Mouse (Mus musculus) heart, postnatal 0 days (tissue): ENCODE data around the gene Rasgrp2. TPM values are rescaled to one million over a fixed set of nuclear protein-coding genes. Genes with fewer than 3 reads are reported as not detected.
A peak's percentile ranks its signal among the peaks of the same experiment; 100 is the strongest.

Experiments
- ATAC-seq: fragments of 200-750 bp; cut with Nextera tagmentation; 2 replicates; pipeline ENCODE4 v1.8.0; 2017; ENCODE audit warnings: low read depth, moderate number of reproducible peaks, moderate library complexity; ENCODE audit not compliant: insufficient read depth
- DNase-seq: peaks from one replicate; pipeline ENCODE4 v3.0.0-alpha.2; 2016; ENCODE audit warnings: low spot score
- H3K27ac ChIP-seq: fragments of 300-500 bp; sonication (generic); 2 replicates; pipeline ENCODE4 v1.5.1; 2014; ENCODE audit warnings: low read depth, mild to moderate bottlenecking
- H3K27me3 ChIP-seq: fragments of 300-500 bp; sonication (generic); 2 replicates; pipeline ENCODE4 v1.6.1; 2014; ENCODE audit warnings: low read length, mixed read lengths; ENCODE audit not compliant: control insufficient read depth, insufficient read depth
- H3K36me3 ChIP-seq: fragments of 300-500 bp; sonication (generic); replicated peaks from 2 replicates; pipeline ENCODE4 v1.6.1; 2014; ENCODE audit warnings: low read length, mixed read lengths; ENCODE audit not compliant: control insufficient read depth, insufficient read depth
- H3K4me1 ChIP-seq: fragments of 300-500 bp; sonication (generic); 2 replicates; pipeline ENCODE4 v1.6.1; 2014; ENCODE audit warnings: antibody characterized with exemption; ENCODE audit not compliant: control insufficient read depth, insufficient read depth
- H3K4me2 ChIP-seq: fragments of 300-500 bp; sonication (generic); 2 replicates; pipeline ENCODE4 v1.6.1; 2014; ENCODE audit warnings: low read depth, mild to moderate bottlenecking, low read length, moderate library complexity
- H3K4me3 ChIP-seq: fragments of 300-500 bp; sonication (generic); 2 replicates; pipeline ENCODE4 v1.5.1; 2014; ENCODE audit warnings: low read depth, low read length
- H3K9ac ChIP-seq: fragments of 300-500 bp; sonication (generic); replicated peaks from 2 replicates; pipeline ENCODE4 v1.6.1; 2014; ENCODE audit warnings: low read depth, low read length, mixed read lengths
- H3K9me3 ChIP-seq: fragments of 300-500 bp; sonication (generic); replicated peaks from 2 replicates; pipeline ENCODE4 v1.6.1; 2016; ENCODE audit warnings: low read length; ENCODE audit not compliant: control insufficient read depth
- CTCF ChIP-seq: IDR thresholded peaks from 2 replicates; pipeline ENCODE4 v1.5.1; 2016; ENCODE audit warnings: antibody characterized with exemption, control low read depth, low read depth
- EP300 ChIP-seq: IDR thresholded peaks from 2 replicates; pipeline ENCODE4 v1.6.1; 2016; ENCODE audit warnings: antibody characterized with exemption, low read depth
- WGBS: fragments of 180-500 bp; shearing (Covaris S2); extraction: QIAGEN DNeasy Blood & Tissue Kit; methylation state at CpG from one replicate; pipeline ENCODE4 v1.1.7; 2014; 5-methylcytosine and 5-hydroxymethylcytosine counted together
- polyA plus RNA-seq: library from polyadenylated mRNA; unstranded; fragments of >200 nt; fragmentation: Nextera tagmentation; extraction: Ambion mirVana; gene quantifications from 2 replicates; pipeline ENCODE4 v1.2.1, GENCODE M21; 2015
- total RNA-seq: library from RNA; depleted of rRNA; stranded (reverse); fragments of >200 nt; gene quantifications from 2 replicates; pipeline ENCODE4 v1.2.3, GENCODE M21; 2014; ENCODE audit warnings: low replicate concordance

Rasgrp2 gene
- total and polyA plus RNA-seq, 2 experiments from 2014 or later = 55.5 to 55.6 TPM

DNA sequence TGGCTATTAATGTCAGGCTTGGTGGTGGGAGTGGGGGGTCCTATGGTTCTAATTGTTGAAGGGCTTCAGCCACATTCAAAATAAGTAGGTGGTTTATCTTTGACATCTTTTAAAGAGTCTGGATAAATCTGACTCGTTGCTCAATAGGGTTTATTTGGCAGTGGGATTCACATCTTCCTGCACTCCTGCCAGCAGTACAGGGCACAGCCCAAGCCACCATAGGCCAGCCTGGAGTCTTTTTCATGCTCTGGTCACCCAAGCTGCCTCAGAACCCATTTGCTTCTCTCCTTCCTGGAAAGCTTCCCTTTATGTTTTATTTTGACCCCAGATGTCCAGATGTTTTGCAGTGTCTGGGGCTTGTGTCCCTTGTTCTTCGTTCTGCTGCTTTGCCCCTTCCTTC is 22.5 kb upstream of the Rasgrp2 start:
- DNase-seq (no peak), ATAC-seq (no peak)
- Histone ChIP-seq H3K9ac (no peak overlapping the region), H3K9me3 (no peaks in the 10 kb centered on the region), H3K27me3 (no peaks in the 10 kb centered on the region), H3K4me2 (no peak overlapping the region), H3K4me1 (peaks cover 17% of the 10 kb centered on the region; the same call in 1 of the 2 replicates), H3K4me3 (no peak overlapping the region), H3K36me3 (peaks cover 63% of the 10 kb centered on the region), H3K27ac (peak overlapping the region; percentile 61; the same call in 1 of the 2 replicates)
- WGBS = 50% methylated on average over 2 of the region's 2 CpGs
- TF ChIP-seq CTCF (no peak), EP300 (no peak)

DNA sequence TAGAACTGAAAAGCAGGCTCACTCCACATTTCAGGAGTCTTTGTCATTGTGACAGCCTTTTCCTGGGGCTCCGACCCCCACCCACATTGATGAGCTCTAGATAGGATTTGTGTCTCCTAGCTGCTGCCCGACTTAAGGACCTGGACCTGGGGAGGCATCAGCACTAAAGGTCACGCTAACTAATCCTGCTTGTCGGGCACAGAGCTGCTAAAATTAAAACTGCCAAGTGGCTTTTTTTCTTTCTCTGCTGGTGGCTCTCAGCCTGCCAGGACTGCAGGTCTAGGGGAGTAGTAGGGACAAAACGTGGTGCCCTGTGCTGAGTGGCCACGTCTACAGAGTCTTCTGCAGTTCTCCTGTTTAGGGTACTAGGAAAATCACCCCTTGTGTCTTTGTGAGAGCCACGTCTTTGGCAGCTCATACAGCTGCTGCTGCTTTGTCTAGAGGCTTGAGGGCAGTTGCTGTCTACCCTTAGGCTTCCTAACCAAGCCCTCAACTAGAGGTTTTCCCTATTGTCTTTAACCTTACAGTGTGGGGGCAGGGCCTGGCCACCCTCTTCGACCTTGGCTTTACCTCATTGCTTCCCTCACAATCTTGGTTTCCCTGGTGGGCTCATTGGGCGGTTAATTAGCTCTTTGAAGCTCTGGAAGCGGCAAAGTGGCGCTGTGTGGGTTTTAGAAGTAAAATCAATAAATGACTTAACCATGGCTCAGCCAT is 21.7 kb upstream of the Rasgrp2 start:
- 0 out of 2 replicates have a peak, but pooled peaks have one; percentile 19 for ATAC-seq
- WGBS = 61% methylated on average over 11 of the region's 11 CpGs

GRCm38 (mm10) chr19:6380411-6381166 is 18.6 kb upstream of the Rasgrp2 start:
- H3K36me3 ChIP-seq = peaks cover 25% of the 10 kb centered on the region
- no peaks in the 10 kb centered on the region for H3K9me3 ChIP-seq
- no peak for DNase-seq
- no peaks in the 10 kb centered on the region for H3K27me3 ChIP-seq
- no peak overlapping the region for H3K4me3 ChIP-seq
- H3K27ac ChIP-seq = no peak overlapping the region
- WGBS = 90% methylated on average over 9 of the region's 9 CpGs
- peaks cover 40% of the 10 kb centered on the region for H3K4me1 ChIP-seq
- no peak for TF ChIP-seq CTCF
- TF ChIP-seq EP300 = no peak
- ATAC-seq = no peak
- H3K9ac ChIP-seq = no peak overlapping the region
- H3K4me2 ChIP-seq = no peak overlapping the region

More for the DNA sequence above, 21.7 kb upstream of the Rasgrp2 start:
- H3K27me3 ChIP-seq = no peaks in the 10 kb centered on the region
- H3K9ac ChIP-seq = no peak overlapping the region
- no peak overlapping the region for H3K4me2 ChIP-seq
- TF ChIP-seq EP300 (no peak), CTCF (no peak)
- no peaks in the 10 kb centered on the region for H3K9me3 ChIP-seq
- H3K4me1 ChIP-seq = peaks cover 23% of the 10 kb centered on the region
- DNase-seq = peak; percentile 39
- H3K36me3 ChIP-seq = peaks cover 55% of the 10 kb centered on the region
- peak overlapping the region; percentile 61 for H3K27ac ChIP-seq
- no peak overlapping the region for H3K4me3 ChIP-seq

- ATAC-seq (no peak), DNase-seq (no peak)
- TF ChIP-seq CTCF (no peak), EP300 (no peak)
- peaks cover 40% of the 10 kb centered on the region for H3K4me1 ChIP-seq
- H3K36me3 ChIP-seq = peaks cover 19% of the 10 kb centered on the region
- H3K27ac ChIP-seq = no peak overlapping the region
- H3K4me3 ChIP-seq = no peak overlapping the region
- no peak overlapping the region for H3K9ac ChIP-seq
- WGBS = 99% methylated on average over 5 of the region's 5 CpGs
- no peaks in the 10 kb centered on the region for H3K9me3 ChIP-seq
- no peaks in the 10 kb centered on the region for H3K27me3 ChIP-seq
- H3K4me2 ChIP-seq = no peak overlapping the region
Observed at GRCm38 (mm10) chr19:6381238-6381637, 17.9 kb upstream of the Rasgrp2 start.

- H3K4me3 ChIP-seq = no peak overlapping the region
- H3K36me3 ChIP-seq = peaks cover 19% of the 10 kb centered on the region; the same call in 1 of the 2 replicates
- no peak overlapping the region for H3K9ac ChIP-seq
- ATAC-seq (no peak), DNase-seq (no peak)
- no peak overlapping the region for H3K4me2 ChIP-seq
- 55% methylated on average over 4 of the region's 4 CpGs for WGBS
- TF ChIP-seq EP300 (no peak), CTCF (no peak)
- H3K27me3 ChIP-seq = no peaks in the 10 kb centered on the region
- peaks cover 38% of the 10 kb centered on the region for H3K4me1 ChIP-seq
- peak overlapping the region; percentile 87 for H3K27ac ChIP-seq
- H3K9me3 ChIP-seq = no peaks in the 10 kb centered on the region
Observed at GRCm38 (mm10) chr19:6382323-6382924, 16.7 kb upstream of the Rasgrp2 start.
